Mouse (Mus musculus): ENCODE data around the gene Xrcc3. TPM values are rescaled to one million over a fixed set of nuclear protein-coding genes. Genes with fewer than 3 reads are reported as not detected.
A peak's percentile ranks its signal among the peaks of the same experiment; 100 is the strongest.

Xrcc3 gene
- polyA plus RNA-seq, 1 experiment from 2014 or later: 8.4 TPM

DNA sequence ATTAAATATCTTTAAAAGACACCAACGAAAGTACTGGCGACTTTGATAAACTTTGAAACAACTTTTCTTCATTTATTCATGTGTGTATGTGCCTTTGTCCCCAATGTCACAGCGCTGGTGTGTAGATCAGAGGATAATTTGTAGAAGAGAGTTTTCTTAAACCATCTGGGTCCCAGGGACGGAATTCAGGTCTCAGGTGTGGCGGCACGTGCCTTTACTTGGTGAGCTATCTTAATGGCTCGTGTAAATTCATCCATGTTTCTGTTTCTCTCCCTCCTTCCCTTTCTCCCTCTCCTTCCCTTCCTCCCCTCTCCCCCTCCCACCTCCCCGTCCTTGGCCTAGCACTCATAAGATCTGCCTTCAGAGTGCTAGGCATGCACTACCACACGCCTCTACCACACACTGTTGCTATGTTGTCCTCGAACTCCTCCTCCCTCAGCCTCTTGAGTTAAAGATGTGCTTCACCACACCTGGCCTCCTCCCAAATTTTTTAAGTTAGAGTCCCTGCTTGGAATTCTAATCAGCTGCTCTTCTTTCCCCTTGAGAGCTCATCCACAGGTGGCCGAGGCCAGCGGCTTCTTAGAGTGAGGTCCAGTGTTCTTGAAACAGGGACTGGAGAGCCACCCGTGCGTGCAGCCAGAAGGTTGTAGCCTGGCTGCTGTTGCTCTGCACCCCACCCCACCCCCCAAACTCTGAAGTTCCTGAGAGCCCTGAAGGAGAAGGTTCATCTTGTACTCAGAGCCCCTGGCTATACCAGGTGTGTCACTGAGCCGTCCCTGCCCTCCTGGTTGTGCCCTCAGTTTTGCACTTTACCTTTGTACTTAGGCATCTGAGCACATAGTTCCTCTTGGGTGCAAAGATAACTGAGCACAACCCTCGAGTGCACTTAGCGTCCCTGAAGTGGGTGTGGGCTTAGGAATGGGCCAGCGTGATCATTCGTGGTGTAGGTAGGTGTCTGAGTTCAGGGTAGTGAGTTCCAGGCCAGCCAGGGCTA lies 1.4 kb upstream of the Xrcc3 start:
- Histone ChIP-seq H3K4me2 (peak overlapping the region; percentile 80), H3K9me3 (no peaks in the 10 kb centered on the region), H3K9ac (peak overlapping the region; percentile 91), H3K27me3 (no peaks in the 10 kb centered on the region), H3K4me1 (peaks cover 43% of the 10 kb centered on the region), H3K27ac (peak overlapping the region; percentile 94), H3K36me3 (0 out of 2 replicates have a peak, but pooled peaks cover 4% of the 10 kb centered on the region), H3K4me3 (peak overlapping the region; percentile 72)
- no peak for ATAC-seq (ENCODE audit: insufficient number of reproducible peaks, low FRiP score, low TSS enrichment, low read depth)
- WGBS: 25% methylated on average over 19 of the region's 19 CpGs

DNA sequence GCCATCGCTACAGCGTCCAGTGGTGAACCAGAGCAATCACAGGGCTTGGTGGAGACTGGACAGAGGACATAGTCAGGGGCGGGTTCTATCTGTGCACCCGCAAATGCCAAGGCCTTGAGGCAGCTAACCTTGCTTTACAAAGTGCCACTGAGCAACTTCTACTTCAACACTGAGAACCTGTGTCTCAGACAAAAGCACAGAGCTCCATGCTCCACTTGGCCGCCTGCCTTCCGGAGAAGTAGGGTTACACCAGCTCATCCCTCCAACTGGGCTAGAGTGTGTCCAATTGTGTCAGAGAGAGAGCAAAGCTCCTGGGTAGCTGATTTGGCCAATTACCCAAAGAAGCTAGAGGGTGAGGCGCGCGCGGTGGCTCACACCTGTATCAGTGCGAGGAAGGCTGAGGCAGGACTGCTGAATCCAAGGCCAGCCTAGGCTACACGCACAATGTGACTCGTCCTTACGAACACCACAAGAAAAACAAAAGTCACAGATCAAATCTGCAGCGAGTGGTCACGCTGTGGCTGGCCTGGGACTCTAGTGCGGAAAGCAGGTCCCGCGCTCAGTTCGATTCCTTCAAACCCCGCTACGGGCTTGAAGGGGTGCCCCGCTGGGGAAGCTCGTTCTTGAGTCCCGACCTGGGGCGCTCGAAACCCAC lies 435 bp downstream of the Xrcc3 start:
- peaks cover 46% of the 10 kb centered on the region for H3K4me1 ChIP-seq
- no peaks in the 10 kb centered on the region for H3K27me3 ChIP-seq
- no peaks in the 10 kb centered on the region for H3K9me3 ChIP-seq
- H3K4me3 ChIP-seq: peak overlapping the region; percentile 72
- no peak for ATAC-seq (ENCODE audit: insufficient number of reproducible peaks, low FRiP score, low TSS enrichment, low read depth)
- H3K4me2 ChIP-seq: peak overlapping the region; percentile 80
- peak overlapping the region; percentile 50 for H3K9ac ChIP-seq
- 4% methylated on average over 27 of the region's 27 CpGs for WGBS
- H3K36me3 ChIP-seq: peaks cover 10% of the 10 kb centered on the region
- no peak overlapping the region for H3K27ac ChIP-seq

DNA sequence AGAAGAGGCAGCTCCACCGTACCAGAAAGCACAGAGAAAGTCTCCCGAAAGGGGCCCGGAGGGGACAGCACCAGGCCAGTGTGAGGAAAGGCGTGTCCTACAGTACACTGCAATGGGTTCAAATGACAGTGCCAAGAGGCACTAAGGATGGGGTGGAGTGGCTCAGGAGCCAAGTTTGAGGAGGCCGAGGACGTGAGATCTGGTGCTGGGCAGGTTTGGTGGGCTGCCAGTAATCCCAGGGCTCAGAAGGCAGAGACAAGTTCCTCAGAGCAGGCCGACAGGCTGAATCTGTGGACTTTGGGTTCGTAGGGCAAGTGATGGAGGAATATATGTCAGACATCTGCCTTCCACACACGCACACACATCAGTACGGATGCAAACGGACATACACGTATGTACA lies 1.1 kb downstream of the Xrcc3 start:
- Histone ChIP-seq H3K4me1 (peaks cover 46% of the 10 kb centered on the region), H3K27ac (no peak overlapping the region), H3K27me3 (no peaks in the 10 kb centered on the region), H3K4me3 (peak overlapping the region; percentile 72), H3K9ac (peak overlapping the region; percentile 50; the same call in 1 of the 2 replicates), H3K36me3 (peaks cover 16% of the 10 kb centered on the region), H3K9me3 (no peaks in the 10 kb centered on the region), H3K4me2 (peak overlapping the region; percentile 80)
- 62% methylated on average over 12 of the region's 12 CpGs for WGBS
- ATAC-seq (ENCODE audit: insufficient number of reproducible peaks, low FRiP score, low TSS enrichment, low read depth): no peak

DNA sequence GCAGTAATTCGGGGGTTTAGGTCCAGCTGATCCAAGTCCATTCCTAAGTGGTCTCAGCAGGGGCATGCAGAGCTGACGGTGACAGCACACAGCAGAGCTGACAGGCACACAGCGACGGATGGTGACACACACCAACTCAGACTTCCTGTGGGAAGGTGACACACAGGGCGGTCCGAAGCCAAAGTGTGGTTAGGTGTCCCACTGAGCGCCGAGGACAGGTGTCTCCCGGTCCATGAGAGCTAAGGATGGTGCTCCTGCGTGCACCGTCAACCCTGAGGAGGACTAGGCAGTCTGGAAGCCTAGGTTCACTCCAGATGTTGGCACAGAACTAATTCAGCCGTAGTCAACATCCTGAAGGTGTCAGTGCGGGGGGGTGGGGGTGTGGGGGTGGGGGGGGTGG lies 1.6 kb downstream of the Xrcc3 start:
- Histone ChIP-seq H3K4me2 (no peak overlapping the region), H3K36me3 (peaks cover 20% of the 10 kb centered on the region), H3K4me1 (peaks cover 45% of the 10 kb centered on the region), H3K27ac (no peak overlapping the region), H3K9me3 (no peaks in the 10 kb centered on the region), H3K27me3 (no peaks in the 10 kb centered on the region), H3K9ac (no peak overlapping the region), H3K4me3 (no peak overlapping the region)
- WGBS: 91% methylated on average over 13 of the region's 13 CpGs
- ATAC-seq (ENCODE audit: insufficient number of reproducible peaks, low FRiP score, low TSS enrichment, low read depth): no peak

DNA sequence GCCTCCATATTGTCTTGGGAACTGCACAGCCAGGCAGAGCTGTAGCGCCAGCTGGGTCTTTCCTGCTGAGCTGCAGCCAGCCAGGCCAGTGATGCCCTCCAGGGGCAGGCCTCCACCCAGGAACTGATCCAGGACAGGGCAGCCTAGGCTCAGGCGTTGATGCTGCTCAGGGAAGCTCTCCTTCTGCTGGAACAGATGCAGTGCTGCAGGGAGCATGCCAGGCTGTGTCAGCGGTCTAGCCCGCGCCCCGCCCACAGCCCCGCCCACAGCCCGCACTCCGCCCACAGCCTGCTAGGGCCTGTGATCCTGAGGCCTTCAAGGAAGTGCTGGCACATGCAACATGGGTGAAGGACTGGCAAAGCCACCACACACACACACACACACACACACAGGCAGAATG lies 3.9 kb downstream of the Xrcc3 start:
- Histone ChIP-seq H3K27ac (peak overlapping the region; percentile 69), H3K4me3 (peak overlapping the region; percentile 12), H3K27me3 (no peaks in the 10 kb centered on the region), H3K4me2 (peak overlapping the region; percentile 31), H3K9me3 (no peaks in the 10 kb centered on the region), H3K4me1 (peaks cover 24% of the 10 kb centered on the region), H3K9ac (peak overlapping the region; percentile 14; the same call in 1 of the 2 replicates), H3K36me3 (peaks cover 41% of the 10 kb centered on the region)
- ATAC-seq (ENCODE audit: insufficient number of reproducible peaks, low FRiP score, low TSS enrichment, low read depth): peak; percentile 5; the same call in 1 of the 2 replicates
- WGBS: 1% methylated on average over 9 of the region's 9 CpGs

DNA sequence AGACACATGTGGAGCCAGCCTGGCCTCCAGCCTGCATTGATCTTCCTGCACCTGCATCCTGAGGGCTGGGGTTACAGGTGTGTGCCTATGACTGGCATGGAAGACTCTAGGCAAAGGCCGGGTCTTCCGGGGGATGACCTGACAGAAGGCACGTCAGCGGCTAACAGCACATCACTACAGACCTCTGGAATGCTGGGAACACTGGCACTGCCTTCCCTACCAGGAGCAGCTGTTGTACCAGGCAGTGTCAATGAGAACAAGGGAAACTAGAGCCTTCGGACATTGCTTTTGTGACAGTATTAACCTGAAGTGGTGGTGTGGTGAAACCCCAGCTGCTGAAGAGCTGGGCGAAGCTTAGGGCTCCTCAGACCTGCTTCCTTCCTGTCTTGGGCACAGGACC lies 4.9 kb downstream of the Xrcc3 start:
- peak overlapping the region; percentile 69; the same call in 1 of the 2 replicates for H3K27ac ChIP-seq
- 90% methylated on average over 6 of the region's 6 CpGs for WGBS
- H3K27me3 ChIP-seq: no peaks in the 10 kb centered on the region
- no peak overlapping the region for H3K9ac ChIP-seq
- no peak overlapping the region for H3K4me2 ChIP-seq
- H3K36me3 ChIP-seq: peaks cover 49% of the 10 kb centered on the region
- no peak overlapping the region for H3K4me3 ChIP-seq
- H3K4me1 ChIP-seq: peaks cover 24% of the 10 kb centered on the region
- ATAC-seq (ENCODE audit: insufficient number of reproducible peaks, low FRiP score, low TSS enrichment, low read depth): no peak
- no peaks in the 10 kb centered on the region for H3K9me3 ChIP-seq

DNA sequence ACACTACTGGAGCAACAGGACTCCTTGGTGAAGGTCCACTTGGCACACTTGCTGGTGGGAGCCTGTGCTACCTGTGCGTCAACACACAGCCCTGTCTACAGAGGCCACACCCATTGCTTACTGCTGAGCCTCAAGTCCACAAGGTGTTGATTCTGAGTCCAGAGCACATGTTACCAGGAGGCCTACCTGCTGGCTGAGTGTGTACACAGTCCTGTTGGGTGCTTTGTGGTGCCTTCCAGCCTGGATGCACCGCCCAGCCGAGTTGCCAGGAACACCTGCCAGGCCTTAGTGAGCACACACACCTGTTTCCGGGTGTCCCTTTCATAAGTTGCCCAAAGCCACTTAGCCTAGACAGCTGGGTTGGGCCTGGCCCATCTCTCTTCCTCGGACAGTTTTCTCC lies 10.1 kb downstream of the Xrcc3 start:
- no peaks in the 10 kb centered on the region for H3K4me1 ChIP-seq
- no peak overlapping the region for H3K4me2 ChIP-seq
- H3K9me3 ChIP-seq: no peaks in the 10 kb centered on the region
- H3K27ac ChIP-seq: no peak overlapping the region
- WGBS: 85% methylated on average over 5 of the region's 5 CpGs
- no peak for ATAC-seq (ENCODE audit: insufficient number of reproducible peaks, low FRiP score, low TSS enrichment, low read depth)
- H3K36me3 ChIP-seq: peaks cover 90% of the 10 kb centered on the region
- H3K9ac ChIP-seq: no peak overlapping the region
- no peaks in the 10 kb centered on the region for H3K27me3 ChIP-seq
- no peak overlapping the region for H3K4me3 ChIP-seq

DNA sequence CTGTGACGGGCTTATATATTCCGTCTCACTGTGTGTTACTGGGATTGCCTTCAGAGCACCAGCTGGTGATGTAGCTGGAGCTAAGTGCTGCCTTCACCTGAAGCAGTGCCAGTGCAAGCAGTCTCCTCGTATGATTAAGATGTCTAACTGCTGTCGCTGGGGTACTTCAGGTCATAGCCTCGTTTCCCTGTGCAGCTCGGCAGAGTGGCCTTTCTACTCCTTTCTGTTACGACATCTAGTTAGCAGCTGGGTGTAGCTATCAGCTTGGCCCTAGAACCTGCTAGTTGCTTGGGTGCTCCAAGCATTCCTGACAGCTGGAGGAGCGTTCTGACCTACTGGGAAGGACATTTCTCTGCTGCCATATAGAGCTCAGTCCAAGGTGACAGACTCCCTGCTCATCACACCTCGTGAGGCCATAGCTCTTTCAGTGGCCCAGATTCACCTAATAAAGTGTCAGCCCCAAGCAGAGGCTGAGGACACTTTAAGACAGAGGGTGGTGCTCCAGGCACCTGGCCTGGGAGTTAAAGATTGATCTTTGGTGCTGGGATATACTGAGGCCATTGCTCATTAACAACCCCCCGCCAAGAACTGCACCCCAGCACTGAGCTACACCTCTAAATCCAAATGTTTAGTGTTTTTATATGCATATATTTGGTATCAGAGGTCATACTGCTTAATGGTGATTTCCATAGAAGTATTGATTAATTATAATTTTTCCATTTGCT lies 13.1 kb downstream of the Xrcc3 start:
- WGBS: 76% methylated on average over 10 of the region's 10 CpGs
- Histone ChIP-seq H3K4me3 (no peak overlapping the region), H3K36me3 (peaks cover 91% of the 10 kb centered on the region), H3K9me3 (no peaks in the 10 kb centered on the region), H3K4me2 (no peak overlapping the region), H3K4me1 (no peaks in the 10 kb centered on the region), H3K27me3 (no peaks in the 10 kb centered on the region), H3K9ac (no peak overlapping the region), H3K27ac (no peak overlapping the region)
- no peak for ATAC-seq (ENCODE audit: insufficient number of reproducible peaks, low FRiP score, low TSS enrichment, low read depth)

DNA sequence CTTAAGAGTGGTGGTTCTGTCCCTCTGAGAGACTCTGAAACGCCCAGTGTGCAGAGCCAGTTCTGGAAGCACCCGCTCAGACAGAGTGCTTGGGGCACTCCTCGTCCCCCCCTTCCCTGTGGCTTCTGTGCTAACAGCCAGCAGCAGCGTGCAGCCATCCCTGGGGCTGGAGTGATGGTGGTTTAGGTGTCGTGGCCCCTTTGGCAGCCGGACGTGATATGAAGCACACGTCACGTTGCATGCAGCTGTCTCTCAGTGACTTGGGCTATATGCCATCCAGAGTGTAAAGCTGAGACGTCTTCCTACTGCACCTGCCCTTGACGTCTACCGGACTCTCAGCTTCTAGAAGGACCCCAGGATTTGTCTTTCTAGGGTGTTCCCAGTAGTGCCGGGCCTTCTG lies 15.2 kb downstream of the Xrcc3 start:
- no peak overlapping the region for H3K4me3 ChIP-seq
- H3K27ac ChIP-seq: no peak overlapping the region
- H3K4me2 ChIP-seq: no peak overlapping the region
- H3K27me3 ChIP-seq: no peaks in the 10 kb centered on the region
- H3K4me1 ChIP-seq: no peaks in the 10 kb centered on the region
- H3K9me3 ChIP-seq: no peaks in the 10 kb centered on the region
- H3K36me3 ChIP-seq: peaks cover 95% of the 10 kb centered on the region
- no peak for ATAC-seq (ENCODE audit: insufficient number of reproducible peaks, low FRiP score, low TSS enrichment, low read depth)
- 84% methylated on average over 13 of the region's 13 CpGs for WGBS
- H3K9ac ChIP-seq: no peak overlapping the region

DNA sequence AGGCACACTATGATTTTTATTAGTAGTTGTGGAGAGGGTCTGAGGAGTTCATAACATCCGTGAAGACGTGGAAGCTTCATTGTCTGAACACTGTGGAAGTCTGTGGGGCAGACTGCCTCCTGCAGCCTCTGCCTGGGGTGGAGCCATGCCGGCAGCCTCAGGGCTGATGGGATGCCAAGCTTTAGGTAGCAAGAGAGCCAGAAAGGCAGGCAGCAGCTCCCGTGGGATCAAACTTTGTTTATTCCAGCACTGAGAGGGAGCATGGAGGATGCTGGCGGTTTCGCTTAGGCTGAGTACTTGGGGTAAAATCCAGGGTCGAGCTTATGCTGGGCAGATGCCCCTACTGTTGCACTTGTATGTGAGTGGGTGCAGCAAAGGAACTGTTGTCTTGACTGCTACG lies 16.4 kb downstream of the Xrcc3 start:
- Histone ChIP-seq H3K4me3 (no peak overlapping the region), H3K9me3 (no peaks in the 10 kb centered on the region), H3K4me1 (no peaks in the 10 kb centered on the region), H3K36me3 (peaks cover 91% of the 10 kb centered on the region), H3K27ac (no peak overlapping the region), H3K27me3 (no peaks in the 10 kb centered on the region), H3K9ac (no peak overlapping the region), H3K4me2 (no peak overlapping the region)
- WGBS: 84% methylated on average over 8 of the region's 8 CpGs
- ATAC-seq (ENCODE audit: insufficient number of reproducible peaks, low FRiP score, low TSS enrichment, low read depth): no peak

DNA sequence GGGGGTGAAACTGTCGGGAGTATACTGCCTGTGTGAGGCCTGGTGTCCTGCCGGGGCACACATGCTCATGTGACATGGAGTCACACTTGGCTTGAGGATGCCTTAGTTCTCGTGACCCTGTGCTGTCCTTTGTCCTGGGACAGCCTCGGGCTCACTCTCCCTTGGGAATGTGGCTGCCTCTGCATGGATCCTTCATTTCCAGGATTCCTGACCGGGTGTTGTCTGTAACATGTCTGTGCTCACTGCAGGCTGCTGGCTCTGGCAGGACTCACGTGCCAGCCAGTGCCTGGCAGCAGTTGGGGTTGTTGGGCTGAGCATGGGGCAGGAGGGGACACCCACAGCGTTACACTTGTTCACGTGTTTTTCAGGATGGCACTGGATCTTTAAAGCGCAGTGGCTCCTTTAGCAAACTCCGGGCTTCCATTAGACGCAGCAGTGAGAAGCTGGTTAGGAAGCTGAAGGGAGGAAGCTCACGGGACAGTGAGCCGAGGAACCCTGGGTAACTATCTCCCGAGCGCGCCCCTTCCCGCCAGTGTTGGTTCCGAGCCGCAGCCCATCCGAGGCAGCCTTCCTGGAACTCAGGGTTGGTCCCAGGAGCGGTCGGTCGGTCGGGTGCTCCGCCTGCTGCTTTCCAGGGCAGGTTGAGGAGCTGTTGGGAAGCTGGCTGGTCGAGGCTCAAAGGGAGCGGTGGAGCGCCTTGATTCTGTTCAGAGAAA lies 18.3 kb downstream of the Xrcc3 start:
- Histone ChIP-seq H3K27ac (no peak overlapping the region), H3K27me3 (no peaks in the 10 kb centered on the region), H3K9ac (no peak overlapping the region), H3K4me1 (no peaks in the 10 kb centered on the region), H3K9me3 (no peaks in the 10 kb centered on the region), H3K4me2 (no peak overlapping the region), H3K4me3 (no peak overlapping the region), H3K36me3 (peaks cover 91% of the 10 kb centered on the region)
- no peak for ATAC-seq (ENCODE audit: insufficient number of reproducible peaks, low FRiP score, low TSS enrichment, low read depth)
- 85% methylated on average over 28 of the region's 28 CpGs for WGBS
